Mouse (Mus musculus): ENCODE measurements around the gene Cd300lb. TPM values are rescaled to one million over a fixed set of nuclear protein-coding genes. Genes with fewer than 3 reads are reported as not detected.

The Cd300lb gene
- total and polyA plus RNA-seq, 3 experiments: not detected

DNA sequence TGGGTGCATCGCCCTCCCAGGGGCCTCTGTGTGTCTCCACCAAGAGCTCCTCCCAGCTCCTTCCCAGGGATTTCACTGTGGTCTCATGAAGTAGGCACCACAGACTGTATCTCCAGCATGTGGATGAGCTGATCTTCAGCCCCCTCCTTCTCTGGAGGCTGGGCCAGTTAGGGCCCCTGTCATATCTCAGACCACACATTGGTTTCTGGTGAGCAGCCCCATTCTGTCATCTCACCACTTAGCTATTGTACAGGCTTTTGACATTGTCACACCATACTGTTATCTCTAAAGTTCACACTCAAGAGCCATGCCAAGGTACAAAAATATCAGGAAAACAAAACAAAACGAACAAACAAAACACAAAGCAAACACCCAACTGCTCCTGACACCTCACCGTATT, 38.1 kb downstream of the Cd300lb start:
- H3K9ac ChIP-seq (ENCODE audit: insufficient read depth, low read depth): no peak overlapping the region
- peaks cover 11 to 30% of the 10 kb centered on the region in 2 experiments for H3K4me1 ChIP-seq (ENCODE audit: control insufficient read depth in 1 of 2, insufficient read depth in 2 of 2)
- in situ Hi-C loops (cut with MboI; ENCODE audit: low pct_ligation_motif_present, low pct_unique_long_range_greater_than_20kb, low sequenced_read_pairs) (no loop called here), dilution Hi-C loops (cut with MboI; ENCODE audit: extremely low pct_ligation_motif_present, extremely low pct_unique_long_range_greater_than_20kb, low sequenced_read_pairs) (no loop called here)
- H3K4me2 ChIP-seq (ENCODE audit: insufficient read depth, low read depth, poor library complexity, severe bottlenecking): no peak overlapping the region
- no peaks in the 10 kb centered on the region for H3K79me2 ChIP-seq (replicated peaks; ENCODE audit: control insufficient read depth, extremely low read depth, insufficient read depth, poor library complexity, severe bottlenecking)
- H3K36me3 ChIP-seq (replicated peaks in 1 of 2; ENCODE audit: control insufficient read depth in 1 of 2, insufficient read depth in 1 of 2, low read length in 1 of 2): peaks cover 0 to 3% of the 10 kb centered on the region in 2 experiments
- peaks cover 5% of the 10 kb centered on the region for H3K9me3 ChIP-seq (replicated peaks; ENCODE audit: low read length)
- no peak overlapping the region for H3K27ac ChIP-seq (ENCODE audit: insufficient read depth, low read depth)
- TF ChIP-seq MAZ (IDR thresholded peaks at IDR 0.05; ENCODE audit: low read depth, low read length) (no peak), RCOR1 (conservative IDR thresholded peaks at IDR 0.05; ENCODE audit: low read depth, low read length) (no peak), IRF4 (IDR thresholded peaks at IDR 0.05; ENCODE audit: low read depth, low read length) (no peak), JUND (conservative IDR thresholded peaks at IDR 0.05; ENCODE audit: low read depth, low read length) (no peak), POLR2AphosphoS2 (IDR thresholded peaks at IDR 0.05; ENCODE audit: low read depth, low read length) (no peak), MEF2A (IDR thresholded peaks at IDR 0.05; ENCODE audit: borderline replicate concordance, low read depth, low read length) (no peak), POLR2A (IDR thresholded peaks at IDR 0.05; ENCODE audit: low read depth, low read length) (no peak), MYC (IDR thresholded peaks at IDR 0.05; ENCODE audit: low read depth, low read length) (no peak), SIN3A (IDR thresholded peaks at IDR 0.05; ENCODE audit: low read length) (no peak), PAX5 (IDR thresholded peaks at IDR 0.05; ENCODE audit: low read length) (no peak), BHLHE40 (IDR thresholded peaks at IDR 0.05; ENCODE audit: low read depth, low read length) (no peak), HCFC1 (IDR thresholded peaks at IDR 0.05; ENCODE audit: low read depth, low read length) (no peak), MAFK (IDR thresholded peaks at IDR 0.05; ENCODE audit: insufficient replicate concordance, low read length) (no peak), JUN (IDR thresholded peaks at IDR 0.05; ENCODE audit: insufficient read depth, low read depth, low read length) (no peak), USF2 (conservative IDR thresholded peaks at IDR 0.05; ENCODE audit: low read depth, low read length) (no peak), ELF1 (IDR thresholded peaks at IDR 0.05; ENCODE audit: low read depth, low read length) (no peak), ZKSCAN1 (IDR thresholded peaks at IDR 0.05; ENCODE audit: borderline replicate concordance, low read depth, low read length) (no peak), E2F4 (IDR thresholded peaks at IDR 0.05; ENCODE audit: insufficient replicate concordance, low read depth, low read length) (no peak), CHD2 (IDR thresholded peaks at IDR 0.05; ENCODE audit: low read length) (no peak)
- no peaks in the 10 kb centered on the region for H3K27me3 ChIP-seq (replicated peaks)
- no peak overlapping the region for H3K4me3 ChIP-seq (replicated peaks in 1 of 3; ENCODE audit: low read depth in 2 of 3, low read length in 2 of 3, poor library complexity in 1 of 3)
- DNase-seq (ENCODE audit: extremely low read depth): no peak

- peak overlapping the region; percentile 53 for H3K4me2 ChIP-seq (ENCODE audit: insufficient read depth, low read depth, poor library complexity, severe bottlenecking)
- peak; percentile 79 for TF ChIP-seq BHLHE40 (IDR thresholded peaks at IDR 0.05; ENCODE audit: low read depth, low read length)
- TF ChIP-seq SMC3 (IDR thresholded peaks at IDR 0.05; ENCODE audit: low read depth, low read length): no peak
- TF ChIP-seq JUND (conservative IDR thresholded peaks at IDR 0.05; ENCODE audit: low read depth, low read length): no peak
- no peak for TF ChIP-seq CHD2 (IDR thresholded peaks at IDR 0.05; ENCODE audit: low read length)
- no peak for TF ChIP-seq USF1 (IDR thresholded peaks at IDR 0.05; ENCODE audit: low read depth, low read length)
- peak; percentile 19; the same call in 1 of the 2 replicates for TF ChIP-seq IRF4 (IDR thresholded peaks at IDR 0.05; ENCODE audit: low read depth, low read length)
- no peak for TF ChIP-seq ZKSCAN1 (IDR thresholded peaks at IDR 0.05; ENCODE audit: borderline replicate concordance, low read depth, low read length)
- TF ChIP-seq CHD1 (IDR thresholded peaks at IDR 0.05; ENCODE audit: low read depth, low read length): no peak
- no peak for TF ChIP-seq ZMIZ1 (IDR thresholded peaks at IDR 0.05; ENCODE audit: low read depth, low read length)
- H3K4me3 ChIP-seq (replicated peaks in 1 of 3; ENCODE audit: low read depth in 2 of 3, low read length in 2 of 3, poor library complexity in 1 of 3): peak overlapping the region in 2 of 3 experiments; percentile 17 to 27
- peaks cover 8% of the 10 kb centered on the region for H3K9me3 ChIP-seq (replicated peaks; ENCODE audit: low read length)
- dilution Hi-C loops (cut with MboI; ENCODE audit: extremely low pct_ligation_motif_present, extremely low pct_unique_long_range_greater_than_20kb, low sequenced_read_pairs) (no loop called here), in situ Hi-C loops (cut with MboI; ENCODE audit: low pct_ligation_motif_present, low pct_unique_long_range_greater_than_20kb, low sequenced_read_pairs) (no loop called here)
- peaks cover 5 to 20% of the 10 kb centered on the region in 2 experiments for H3K4me1 ChIP-seq (ENCODE audit: control insufficient read depth in 1 of 2, insufficient read depth in 2 of 2)
- H3K27me3 ChIP-seq (replicated peaks): peaks cover 20% of the 10 kb centered on the region
- no peak for DNase-seq (ENCODE audit: extremely low read depth)
- H3K9ac ChIP-seq (ENCODE audit: insufficient read depth, low read depth): no peak overlapping the region; the same call in 1 of the 2 replicates
- peaks cover 0 to 3% of the 10 kb centered on the region in 2 experiments for H3K36me3 ChIP-seq (replicated peaks in 1 of 2; ENCODE audit: control insufficient read depth in 1 of 2, insufficient read depth in 1 of 2, low read length in 1 of 2)
- no peak overlapping the region for H3K27ac ChIP-seq (ENCODE audit: insufficient read depth, low read depth)
- no peaks in the 10 kb centered on the region for H3K79me2 ChIP-seq (replicated peaks; ENCODE audit: control insufficient read depth, extremely low read depth, insufficient read depth, poor library complexity, severe bottlenecking)
Observed at GRCm38 (mm10) chr11:114890542-114890941, 43.6 kb downstream of the Cd300lb start.

Data from CH12.LX (cell line).